Mouse (Mus musculus): ENCODE data around the gene Snx1.

- no peak for TF ChIP-seq ZKSCAN1 (IDR thresholded peaks at IDR 0.05; ENCODE audit: borderline replicate concordance, low read depth, low read length)
- TF ChIP-seq POLR2A (IDR thresholded peaks at IDR 0.05; ENCODE audit: low read depth, low read length) = no peak; the same call in 1 of the 2 replicates
- TF ChIP-seq ZC3H11A (IDR thresholded peaks at IDR 0.05; ENCODE audit: low read depth, low read length) = no peak
- no peak for TF ChIP-seq E2F4 (IDR thresholded peaks at IDR 0.05; ENCODE audit: insufficient replicate concordance, low read depth, low read length)
- TF ChIP-seq BHLHE40 (IDR thresholded peaks at IDR 0.05; ENCODE audit: low read depth, low read length) = no peak
- no peak for TF ChIP-seq CTCF (conservative IDR thresholded peaks at IDR 0.05 in 1 of 2, IDR thresholded peaks at IDR 0.05 in 1 of 2; ENCODE audit: low read depth in 2 of 2, low read length in 2 of 2)
- TF ChIP-seq CHD2 (IDR thresholded peaks at IDR 0.05; ENCODE audit: low read length) = no peak
These were observed 56.8 kb downstream of the Snx1 start, which contains the start of gene Snx22 for GRCm38 (mm10) chr9:66069583-66069982.

All from CH12.LX (cell line).